Mouse (Mus musculus) liver, embryonic 13.5 days (tissue): ENCODE results near the gene Nxt2. TPM values are rescaled to one million over a fixed set of nuclear protein-coding genes. Genes with fewer than 3 reads are reported as not detected.
"Not testable (repeated sequence)": the region's sequence is repeated elsewhere in the genome, so short reads cannot be mapped to it uniquely, and the experiment has no call there.

Source experiments
- ATAC-seq: fragments of 200-750 bp; cut with Nextera tagmentation; 2 replicates; pipeline ENCODE4 v1.8.0; 2017; ENCODE audit warnings: low read depth, mild to moderate bottlenecking, moderate number of reproducible peaks, moderate library complexity
- DNase-seq: peaks from one replicate; pipeline ENCODE4 v3.0.0; 2022
- H3K27ac ChIP-seq: fragments of 300-500 bp; sonication (generic); 2 replicates; pipeline ENCODE4 v1.5.1; 2015; ENCODE audit warnings: moderate library complexity, mild to moderate bottlenecking, inconsistent platforms
- H3K27me3 ChIP-seq: fragments of 300-500 bp; sonication (generic); 2 replicates; pipeline ENCODE4 v1.6.1; 2015; ENCODE audit warnings: mild to moderate bottlenecking, inconsistent platforms
- H3K36me3 ChIP-seq: fragments of 300-500 bp; sonication (generic); 2 replicates; pipeline ENCODE4 v1.6.1; 2015; ENCODE audit warnings: mild to moderate bottlenecking, inconsistent platforms
- H3K4me1 ChIP-seq: fragments of 300-500 bp; sonication (generic); replicated peaks from 2 replicates; pipeline ENCODE4 v1.6.1; 2015; ENCODE audit warnings: inconsistent platforms
- H3K4me2 ChIP-seq: fragments of 300-500 bp; sonication (generic); 2 replicates; pipeline ENCODE4 v1.6.1; 2015; ENCODE audit warnings: inconsistent platforms, mild to moderate bottlenecking, moderate library complexity
- H3K4me3 ChIP-seq: fragments of 300-500 bp; sonication (generic); replicated peaks from 2 replicates; pipeline ENCODE4 v1.5.1; 2015; ENCODE audit warnings: mild to moderate bottlenecking, inconsistent platforms
- H3K9ac ChIP-seq: fragments of 300-500 bp; sonication (generic); 2 replicates; pipeline ENCODE4 v1.6.1; 2015; ENCODE audit warnings: mild to moderate bottlenecking, inconsistent platforms
- H3K9me3 ChIP-seq: fragments of 300-500 bp; sonication (generic); replicated peaks from 2 replicates; pipeline ENCODE4 v1.6.1; 2016; ENCODE audit warnings: inconsistent platforms
- WGBS: fragments of 180-500 bp; shearing (Covaris S2); methylation state at CpG from one replicate; pipeline ENCODE4 v1.1.7; 2015; ENCODE audit not compliant: insufficient replicate concordance; 5-methylcytosine and 5-hydroxymethylcytosine counted together
- polyA plus RNA-seq: library from polyadenylated mRNA; unstranded; fragments of >200 nt; fragmentation: Nextera tagmentation; extraction: Ambion mirVana; gene quantifications from 2 replicates; pipeline ENCODE4 v1.2.1, GENCODE M21; 2015

Nxt2 gene
- polyA plus RNA-seq, 1 experiment from 2014 or later, result 6.9 TPM

DNA sequence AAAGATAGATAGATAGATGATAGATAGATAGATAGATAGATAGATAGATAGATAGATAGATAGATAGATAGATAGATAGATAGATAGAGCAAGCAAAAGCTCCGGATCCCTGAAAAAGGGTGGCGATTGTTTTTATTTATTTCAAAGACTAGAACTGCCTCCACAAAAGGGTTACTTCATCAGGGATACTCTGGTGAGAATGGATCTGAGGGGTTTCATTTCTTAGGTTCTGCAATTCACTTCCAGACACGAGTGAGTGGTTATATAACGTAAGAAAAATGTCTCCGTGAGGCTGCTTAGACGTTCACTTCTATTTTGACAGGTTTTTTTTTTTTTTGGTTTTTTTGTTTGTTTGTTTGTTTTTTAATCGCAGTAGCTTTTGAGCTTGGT, 2.2 kb downstream of the Nxt2 start:
- WGBS, result 42% methylated on average over 7 of the region's 7 CpGs
- Histone ChIP-seq H3K9ac (peak overlapping the region; percentile 13; the same call in 1 of the 2 replicates), H3K4me1 (0 out of 2 replicates have a peak, but pooled peaks cover 3% of the 10 kb centered on the region), H3K4me2 (peak overlapping the region; percentile 67), H3K9me3 (no peaks in the 10 kb centered on the region), H3K4me3 (peak overlapping the region; percentile 68), H3K27me3 (no peaks in the 10 kb centered on the region), H3K36me3 (no peaks in the 10 kb centered on the region), H3K27ac (no peak overlapping the region)
- no peak for DNase-seq
- no peak for ATAC-seq

DNA sequence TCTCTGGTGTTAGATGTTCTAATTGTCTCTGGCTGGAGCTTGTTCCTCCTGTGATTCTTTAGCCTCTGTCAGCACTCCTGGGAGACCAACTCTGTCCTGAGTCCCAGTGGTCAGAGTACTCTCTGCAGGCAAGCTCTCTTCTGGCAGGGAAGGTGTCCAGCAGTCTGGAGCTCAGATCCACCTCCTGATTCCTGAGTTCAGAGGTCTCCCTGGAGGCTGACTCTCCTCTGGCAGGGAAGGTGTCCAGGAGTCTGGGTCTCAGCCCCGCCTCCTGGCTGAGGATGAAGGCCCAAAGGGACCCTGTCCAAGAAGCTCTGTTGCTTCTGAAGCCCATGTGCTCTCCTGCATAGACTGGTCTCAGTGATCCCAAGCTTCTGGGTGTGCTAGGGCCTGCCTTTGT, 9.6 kb downstream of the Nxt2 start:
- H3K4me3 ChIP-seq, H3K36me3 ChIP-seq, DNase-seq, H3K27me3 ChIP-seq, H3K9ac ChIP-seq, H3K27ac ChIP-seq, H3K4me2 ChIP-seq, H3K4me1 ChIP-seq, ATAC-seq, H3K9me3 ChIP-seq: not testable (repeated sequence)
- 27% methylated on average over 1 of the region's 1 CpGs for WGBS

DNA sequence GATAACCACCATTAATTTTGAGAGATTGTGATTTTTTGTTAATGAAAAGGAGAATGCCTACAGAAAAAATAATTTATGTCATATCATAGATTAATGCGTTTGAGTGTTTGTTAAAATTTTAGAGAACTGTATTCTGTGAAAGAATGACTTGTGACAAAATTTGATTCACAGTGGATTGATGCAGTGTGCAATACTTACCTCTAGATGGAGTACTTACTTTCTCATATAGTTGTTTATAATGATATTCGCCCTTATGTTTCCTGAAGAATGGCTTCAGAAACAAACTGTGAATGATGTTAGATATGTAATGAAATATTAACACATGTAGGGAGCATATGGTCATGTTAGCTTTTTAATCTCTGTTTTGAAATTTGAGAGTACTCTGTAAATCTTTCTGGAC, 10.5 kb downstream of the Nxt2 start:
- Histone ChIP-seq H3K9me3 (no peaks in the 10 kb centered on the region), H3K4me2 (no peak overlapping the region), H3K36me3 (no peaks in the 10 kb centered on the region), H3K4me1 (no peaks in the 10 kb centered on the region), H3K4me3 (no peak overlapping the region), H3K27ac (no peak overlapping the region), H3K27me3 (no peaks in the 10 kb centered on the region), H3K9ac (no peak overlapping the region)
- ATAC-seq, result no peak
- WGBS, result 37% methylated on average over 2 of the region's 2 CpGs
- DNase-seq, result no peak

DNA sequence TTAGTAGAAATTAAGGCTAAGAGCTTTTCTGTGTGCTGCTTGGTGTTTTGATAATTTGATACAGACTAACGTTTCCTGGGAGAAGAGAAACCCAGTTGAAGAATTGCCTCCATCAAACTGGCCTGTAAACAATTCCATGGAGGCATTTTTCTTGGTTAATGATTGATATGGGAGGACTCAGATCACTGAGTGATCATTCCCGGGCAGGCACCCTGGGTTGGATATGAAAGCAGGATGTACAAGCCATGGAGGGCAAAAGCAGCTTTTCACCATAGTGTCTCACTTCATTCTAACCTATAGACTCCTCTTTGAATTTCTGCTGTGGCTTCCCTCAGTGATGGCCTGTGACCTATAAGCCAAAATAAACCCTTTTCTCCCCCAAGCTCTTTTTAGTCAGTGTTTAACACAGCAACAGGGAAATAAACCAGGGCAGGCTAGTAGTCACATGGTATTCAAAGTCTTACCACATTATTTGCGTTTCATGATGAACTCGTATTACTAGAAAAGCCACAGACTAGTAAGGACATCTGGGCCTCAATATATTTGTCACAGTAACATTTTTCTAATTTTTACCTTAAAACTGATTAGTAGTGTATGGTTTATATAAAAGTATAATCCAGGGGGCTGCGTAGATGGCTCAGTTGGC, 19.2 kb downstream of the Nxt2 start:
- H3K36me3 ChIP-seq, result no peaks in the 10 kb centered on the region
- H3K4me2 ChIP-seq, result no peak overlapping the region
- no peak overlapping the region for H3K4me3 ChIP-seq
- H3K9ac ChIP-seq, result no peak overlapping the region
- H3K27me3 ChIP-seq, result no peaks in the 10 kb centered on the region
- H3K4me1 ChIP-seq, result no peaks in the 10 kb centered on the region
- no peaks in the 10 kb centered on the region for H3K9me3 ChIP-seq
- ATAC-seq (no peak), DNase-seq (no peak)
- H3K27ac ChIP-seq, result no peak overlapping the region
- 61% methylated on average over 5 of the region's 5 CpGs for WGBS

DNA sequence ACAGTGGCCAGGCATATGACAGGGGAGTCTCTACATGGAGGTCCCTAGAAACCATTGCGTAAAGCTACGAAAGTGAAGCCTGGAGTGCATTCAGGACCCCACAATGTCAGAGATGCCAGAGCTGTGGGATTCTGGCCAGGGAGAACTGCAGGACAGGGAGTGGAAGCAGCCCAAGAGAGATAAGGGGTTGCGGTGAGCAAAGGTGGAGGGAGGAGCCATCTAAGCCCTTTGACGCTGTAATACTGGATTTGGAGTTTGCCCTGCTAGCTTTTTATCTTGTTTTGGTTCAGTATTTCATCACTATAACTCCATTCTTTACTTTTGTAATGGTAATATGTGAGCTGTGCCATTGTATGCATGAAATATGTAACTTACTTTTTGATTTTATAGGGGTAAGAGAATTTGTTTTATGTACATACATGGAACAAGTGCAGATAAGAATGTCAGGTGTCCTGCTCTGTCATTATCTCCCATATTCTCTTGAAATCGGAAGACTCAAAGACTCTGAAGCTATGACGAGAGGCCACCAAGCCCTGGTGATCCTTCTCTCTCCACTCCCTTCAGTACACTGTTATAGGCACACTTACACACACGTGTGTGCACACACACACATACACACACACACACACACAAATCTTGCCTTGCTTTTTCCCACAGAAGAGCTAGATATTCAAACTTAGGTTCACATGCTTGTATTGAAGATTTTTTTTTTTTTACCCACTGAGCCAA, 23.6 kb downstream of the Nxt2 start:
- H3K9me3 ChIP-seq, result no peaks in the 10 kb centered on the region
- DNase-seq, result no peak
- no peak overlapping the region for H3K4me2 ChIP-seq
- no peaks in the 10 kb centered on the region for H3K36me3 ChIP-seq
- no peaks in the 10 kb centered on the region for H3K27me3 ChIP-seq
- H3K9ac ChIP-seq, result no peak overlapping the region
- 52% methylated on average over 7 of the region's 7 CpGs for WGBS
- no peak for ATAC-seq
- no peaks in the 10 kb centered on the region for H3K4me1 ChIP-seq
- no peak overlapping the region for H3K27ac ChIP-seq
- H3K4me3 ChIP-seq, result no peak overlapping the region

DNA sequence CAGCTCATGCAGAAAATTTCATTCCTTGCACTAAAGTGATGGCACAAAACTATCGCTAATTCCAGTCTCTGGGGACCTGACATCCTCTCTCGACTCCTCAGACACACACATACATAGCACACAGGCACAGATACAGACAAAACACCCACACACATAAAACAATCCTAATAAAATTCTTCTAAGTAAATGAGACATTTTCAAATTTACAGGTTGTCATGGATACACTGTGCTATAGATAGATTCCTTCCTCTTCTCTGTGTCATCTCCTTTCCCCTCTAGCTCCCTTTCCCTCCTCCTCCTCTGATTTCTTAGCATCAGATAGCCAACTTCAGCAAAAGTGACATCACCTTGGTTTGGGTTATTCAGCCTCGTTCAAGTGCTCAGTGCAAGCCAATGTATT, 49.5 kb downstream of the Nxt2 start:
- ATAC-seq (no peak), DNase-seq (no peak)
- Histone ChIP-seq H3K27ac (no peak overlapping the region), H3K4me3 (no peak overlapping the region), H3K27me3 (no peaks in the 10 kb centered on the region), H3K9ac (no peak overlapping the region), H3K36me3 (no peaks in the 10 kb centered on the region), H3K4me2 (no peak overlapping the region), H3K4me1 (no peaks in the 10 kb centered on the region), H3K9me3 (no peaks in the 10 kb centered on the region)
- 57% methylated on average over 3 of the region's 3 CpGs for WGBS

DNA sequence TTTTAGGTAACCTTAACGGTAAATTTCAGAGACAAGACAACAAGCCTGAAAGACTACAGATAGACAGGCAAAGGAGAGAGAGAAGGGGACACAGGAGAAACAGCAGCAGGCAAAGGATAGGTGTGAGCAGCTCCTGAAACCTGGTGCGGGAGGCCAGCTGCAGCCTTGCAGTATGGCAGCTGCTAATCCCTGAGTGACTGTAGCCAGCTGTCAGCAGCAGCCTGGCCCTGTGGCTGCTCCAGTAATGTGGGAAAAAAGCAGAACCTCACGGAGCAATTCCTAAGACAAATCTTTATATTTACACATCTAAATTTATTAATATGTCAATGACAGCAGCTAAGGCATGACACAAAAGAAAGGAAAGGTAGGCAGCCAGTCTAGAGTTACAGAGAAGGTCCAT, 50.0 kb downstream of the Nxt2 start:
- H3K9me3 ChIP-seq, result no peaks in the 10 kb centered on the region
- no peaks in the 10 kb centered on the region for H3K36me3 ChIP-seq
- no peak overlapping the region for H3K27ac ChIP-seq
- H3K4me3 ChIP-seq, result no peak overlapping the region
- WGBS, result 44% methylated on average over 3 of the region's 3 CpGs
- H3K9ac ChIP-seq, result no peak overlapping the region
- no peaks in the 10 kb centered on the region; the same call in 1 of the 2 replicates for H3K27me3 ChIP-seq
- H3K4me1 ChIP-seq, result no peaks in the 10 kb centered on the region
- ATAC-seq, result no peak
- DNase-seq, result no peak
- no peak overlapping the region for H3K4me2 ChIP-seq

DNA sequence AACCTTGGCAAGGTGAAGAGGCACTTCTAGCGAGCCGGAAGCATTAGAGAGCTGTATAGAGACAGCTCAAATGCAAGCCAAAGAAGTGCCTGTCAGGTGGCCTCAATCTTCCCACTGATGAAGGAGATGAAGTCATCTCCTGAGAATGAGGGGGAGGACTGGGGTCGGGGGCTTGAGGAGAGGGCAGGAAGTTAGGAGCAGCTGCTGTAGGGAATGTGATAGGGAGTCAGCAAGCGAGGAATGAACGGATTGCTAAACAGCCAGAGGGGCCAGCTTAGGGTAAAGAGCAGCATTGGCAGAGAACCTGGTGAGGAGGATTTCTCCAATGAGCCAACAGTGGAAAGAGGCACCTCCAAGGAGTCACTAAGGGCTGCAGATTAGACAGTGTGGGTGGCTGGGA, 59.3 kb downstream of the Nxt2 start:
- no peaks in the 10 kb centered on the region; the same call in 1 of the 2 replicates for H3K27me3 ChIP-seq
- H3K4me2 ChIP-seq, result no peak overlapping the region
- H3K9ac ChIP-seq, result no peak overlapping the region
- DNase-seq (no peak), ATAC-seq (no peak)
- no peak overlapping the region for H3K27ac ChIP-seq
- no peak overlapping the region for H3K4me3 ChIP-seq
- 41% methylated on average over 5 of the region's 5 CpGs for WGBS
- H3K36me3 ChIP-seq, result no peaks in the 10 kb centered on the region
- no peaks in the 10 kb centered on the region for H3K4me1 ChIP-seq
- H3K9me3 ChIP-seq, result no peaks in the 10 kb centered on the region

Other genes starting within 250 kb of the Nxt2 start
- gene Gucy2f, start 29.8 kb upstream of the Nxt2 start, polyA plus RNA-seq, result not detected in 2 replicates
- 0.95 and 0.98 TPM in 2 replicates for gene Kcne1l, start 79.5 kb downstream of the Nxt2 start, polyA plus RNA-seq
- gene Acsl4, start 163.8 kb downstream of the Nxt2 start, polyA plus RNA-seq, result 13.7 and 18.7 TPM in 2 replicates